Mouse (Mus musculus): ENCODE data around the gene Rfk. TPM values are rescaled to one million over a fixed set of nuclear protein-coding genes. Genes with fewer than 3 reads are reported as not detected.

The Rfk gene
- polyA plus RNA-seq, 1 experiment from 2014 or later = 64.1 TPM

GRCm38 (mm10) chr19:17385022-17385421, 8.8 kb upstream of the Rfk start:
- H3K9me3 ChIP-seq (ENCODE audit: low read depth, low read length) = no peaks in the 10 kb centered on the region
- no peak for TF ChIP-seq CTCF (IDR thresholded peaks at IDR 0.05; ENCODE audit: low read depth)
- ATAC-seq (ENCODE audit: insufficient read depth) (no peak), DNase-seq (no peak)
- no peak overlapping the region for H3K27ac ChIP-seq (ENCODE audit: low read depth)
- no peak overlapping the region for H3K4me3 ChIP-seq (ENCODE audit: low read depth, low read length)
- H3K36me3 ChIP-seq (ENCODE audit: insufficient read depth) = no peaks in the 10 kb centered on the region
- no peaks in the 10 kb centered on the region for H3K27me3 ChIP-seq (ENCODE audit: insufficient read depth, low read length)
- no peak overlapping the region for H3K9ac ChIP-seq
- 92% methylated on average over 4 of the region's 4 CpGs for WGBS
- no peaks in the 10 kb centered on the region for H3K4me1 ChIP-seq (ENCODE audit: insufficient read depth)
- H3K4me2 ChIP-seq = no peak overlapping the region

GRCm38 (mm10) chr19:17385426-17385825, 8.4 kb upstream of the Rfk start:
- DNase-seq = no peak
- no peak overlapping the region for H3K27ac ChIP-seq (ENCODE audit: low read depth)
- H3K4me1 ChIP-seq (ENCODE audit: insufficient read depth) = no peaks in the 10 kb centered on the region
- no peak for ATAC-seq (ENCODE audit: insufficient read depth)
- 72% methylated on average over 1 of the region's 1 CpGs for WGBS
- no peaks in the 10 kb centered on the region for H3K36me3 ChIP-seq (ENCODE audit: insufficient read depth)
- no peak overlapping the region for H3K4me2 ChIP-seq
- H3K27me3 ChIP-seq (ENCODE audit: insufficient read depth, low read length) = no peaks in the 10 kb centered on the region
- H3K4me3 ChIP-seq (ENCODE audit: low read depth, low read length) = no peak overlapping the region
- no peak for TF ChIP-seq CTCF (IDR thresholded peaks at IDR 0.05; ENCODE audit: low read depth)
- H3K9ac ChIP-seq = no peak overlapping the region
- H3K9me3 ChIP-seq (ENCODE audit: low read depth, low read length) = no peaks in the 10 kb centered on the region

- no peaks in the 10 kb centered on the region for H3K4me1 ChIP-seq (ENCODE audit: insufficient read depth)
Measured at GRCm38 (mm10) chr19:17386424-17386823, 7.4 kb upstream of the Rfk start.

GRCm38 (mm10) chr19:17388404-17388803, 5.4 kb upstream of the Rfk start:
- no peak overlapping the region for H3K9ac ChIP-seq
- no peak overlapping the region for H3K27ac ChIP-seq (ENCODE audit: low read depth)
- ATAC-seq (ENCODE audit: insufficient read depth) (no peak), DNase-seq (peak; percentile 81)
- 0 out of 2 replicates have a peak, but pooled peaks cover 3% of the 10 kb centered on the region for H3K27me3 ChIP-seq (ENCODE audit: insufficient read depth, low read length)
- H3K9me3 ChIP-seq (ENCODE audit: low read depth, low read length) = no peaks in the 10 kb centered on the region
- peaks cover 4% of the 10 kb centered on the region; the same call in 1 of the 2 replicates for H3K4me1 ChIP-seq (ENCODE audit: insufficient read depth)
- 9% methylated on average over 2 of the region's 2 CpGs for WGBS
- H3K4me2 ChIP-seq = no peak overlapping the region
- no peak overlapping the region for H3K4me3 ChIP-seq (ENCODE audit: low read depth, low read length)
- no peaks in the 10 kb centered on the region for H3K36me3 ChIP-seq (ENCODE audit: insufficient read depth)
- peak; percentile 67 for TF ChIP-seq CTCF (IDR thresholded peaks at IDR 0.05; ENCODE audit: low read depth)

More at GRCm38 (mm10) chr19:17386424-17386823, 7.4 kb upstream of the Rfk start:
- no peak overlapping the region for H3K4me3 ChIP-seq (ENCODE audit: low read depth, low read length)
- H3K4me2 ChIP-seq = no peak overlapping the region
- no peaks in the 10 kb centered on the region for H3K27me3 ChIP-seq (ENCODE audit: insufficient read depth, low read length)
- no peak for TF ChIP-seq CTCF (IDR thresholded peaks at IDR 0.05; ENCODE audit: low read depth)
- no peak for ATAC-seq (ENCODE audit: insufficient read depth)
- H3K9ac ChIP-seq = no peak overlapping the region
- WGBS = 71% methylated on average over 6 of the region's 6 CpGs
- no peak for DNase-seq
- H3K27ac ChIP-seq (ENCODE audit: low read depth) = no peak overlapping the region
- H3K36me3 ChIP-seq (ENCODE audit: insufficient read depth) = no peaks in the 10 kb centered on the region
- no peaks in the 10 kb centered on the region for H3K9me3 ChIP-seq (ENCODE audit: low read depth, low read length)

GRCm38 (mm10) chr19:17392866-17393265, 977 bp upstream of the Rfk start:
- H3K9ac ChIP-seq = no peak overlapping the region
- H3K27me3 ChIP-seq (ENCODE audit: insufficient read depth, low read length) = 0 out of 2 replicates have a peak, but pooled peaks cover 3% of the 10 kb centered on the region
- H3K36me3 ChIP-seq (ENCODE audit: insufficient read depth) = 0 out of 2 replicates have a peak, but pooled peaks cover 10% of the 10 kb centered on the region
- H3K4me1 ChIP-seq (ENCODE audit: insufficient read depth) = peaks cover 6% of the 10 kb centered on the region; the same call in 1 of the 2 replicates
- no peak for TF ChIP-seq CTCF (IDR thresholded peaks at IDR 0.05; ENCODE audit: low read depth)
- DNase-seq (peak; percentile 18), ATAC-seq (ENCODE audit: insufficient read depth) (no peak; the same call in 1 of the 2 replicates)
- no peak overlapping the region for H3K4me3 ChIP-seq (ENCODE audit: low read depth, low read length)
- no peak overlapping the region for H3K27ac ChIP-seq (ENCODE audit: low read depth)
- no peaks in the 10 kb centered on the region for H3K9me3 ChIP-seq (ENCODE audit: low read depth, low read length)
- H3K4me2 ChIP-seq = peak overlapping the region; percentile 73
- WGBS = 7% methylated on average over 3 of the region's 3 CpGs

- no peak for TF ChIP-seq CTCF (IDR thresholded peaks at IDR 0.05; ENCODE audit: low read depth)
- Histone ChIP-seq H3K4me3 (ENCODE audit: low read depth, low read length) (no peak overlapping the region), H3K4me1 (ENCODE audit: insufficient read depth) (peaks cover 6% of the 10 kb centered on the region; the same call in 1 of the 2 replicates), H3K9ac (no peak overlapping the region), H3K36me3 (ENCODE audit: insufficient read depth) (peaks cover 36% of the 10 kb centered on the region), H3K27me3 (ENCODE audit: insufficient read depth, low read length) (0 out of 2 replicates have a peak, but pooled peaks cover 3% of the 10 kb centered on the region), H3K9me3 (ENCODE audit: low read depth, low read length) (no peaks in the 10 kb centered on the region), H3K27ac (ENCODE audit: low read depth) (no peak overlapping the region), H3K4me2 (no peak overlapping the region)
- ATAC-seq (ENCODE audit: insufficient read depth) = no peak
- WGBS = 67% methylated on average over 4 of the region's 4 CpGs
- DNase-seq = no peak
Measured at GRCm38 (mm10) chr19:17396802-17397201, 3.0 kb downstream of the Rfk start.

DNA sequence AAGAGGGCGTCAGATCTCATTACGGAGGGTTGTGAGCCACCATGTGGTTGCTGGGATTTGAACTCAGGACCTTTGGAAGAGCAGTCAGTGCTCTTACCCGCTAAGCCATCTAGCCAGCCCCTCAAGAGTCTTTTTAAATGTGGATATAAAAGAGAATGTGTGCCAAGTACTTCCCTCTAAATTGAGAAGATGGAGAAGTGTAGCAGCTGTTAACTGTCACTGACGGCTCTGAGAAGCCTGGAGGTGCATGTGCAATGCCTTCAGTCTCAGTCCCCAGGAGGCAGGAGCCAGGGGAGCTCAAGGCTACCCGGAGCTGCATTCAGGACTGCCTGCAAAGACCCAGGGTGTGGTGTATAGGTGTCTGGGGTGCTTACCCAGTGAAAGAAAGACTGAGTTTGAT, 4.1 kb downstream of the Rfk start:
- H3K4me3 ChIP-seq (ENCODE audit: low read depth, low read length) = no peak overlapping the region
- TF ChIP-seq CTCF (IDR thresholded peaks at IDR 0.05; ENCODE audit: low read depth) = no peak
- ATAC-seq (ENCODE audit: insufficient read depth) (peak; percentile 19; the same call in 1 of the 2 replicates), DNase-seq (peak; percentile 83)
- H3K27me3 ChIP-seq (ENCODE audit: insufficient read depth, low read length) = 0 out of 2 replicates have a peak, but pooled peaks cover under 1% of the 10 kb centered on the region
- H3K4me2 ChIP-seq = no peak overlapping the region
- H3K27ac ChIP-seq (ENCODE audit: low read depth) = no peak overlapping the region
- H3K9ac ChIP-seq = no peak overlapping the region
- H3K36me3 ChIP-seq (ENCODE audit: insufficient read depth) = peaks cover 36% of the 10 kb centered on the region
- WGBS = 46% methylated on average over 5 of the region's 5 CpGs
- H3K4me1 ChIP-seq (ENCODE audit: insufficient read depth) = peaks cover 4% of the 10 kb centered on the region; the same call in 1 of the 2 replicates
- H3K9me3 ChIP-seq (ENCODE audit: low read depth, low read length) = no peaks in the 10 kb centered on the region

All from lung, embryonic 14.5 days (tissue).